Mouse (Mus musculus) E14TG2a.4 (cell line): ENCODE measurements around the gene Tshz2.

Experiments
- H3K27me3 ChIP-seq: 2 replicates; pipeline ENCODE4 v1.6.1; 2014; ENCODE audit warnings: low read length, control low read depth; ENCODE audit not compliant: insufficient read depth
- H3K36me3 ChIP-seq: 2 replicates; pipeline ENCODE4 v1.6.1; 2014; ENCODE audit warnings: low read length, control low read depth; ENCODE audit not compliant: insufficient read depth
- H3K4me1 ChIP-seq: replicated peaks from 2 replicates; pipeline ENCODE4 v1.6.1; 2014; ENCODE audit warnings: low read depth, low read length, control low read depth
- H3K4me3 ChIP-seq: replicated peaks from 2 replicates; pipeline ENCODE4 v1.5.1; 2014; ENCODE audit warnings: mild to moderate bottlenecking, low read length
- H3K9me3 ChIP-seq: 2 replicates; pipeline ENCODE4 v1.6.1; 2014; ENCODE audit warnings: low read length, control low read depth
- CTCF ChIP-seq: conservative IDR thresholded peaks from 2 replicates; pipeline ENCODE4 v1.5.1; 2014; ENCODE audit warnings: low read length
- NANOG ChIP-seq: IDR thresholded peaks from 2 replicates; pipeline ENCODE4 v1.6.1; 2014; ENCODE audit warnings: borderline replicate concordance, low read length, mixed read lengths
- POU5F1 ChIP-seq: IDR thresholded peaks from 2 replicates; pipeline ENCODE4 v1.6.1; 2014; ENCODE audit warnings: low read length, borderline replicate concordance

Gene Tshz2

DNA sequence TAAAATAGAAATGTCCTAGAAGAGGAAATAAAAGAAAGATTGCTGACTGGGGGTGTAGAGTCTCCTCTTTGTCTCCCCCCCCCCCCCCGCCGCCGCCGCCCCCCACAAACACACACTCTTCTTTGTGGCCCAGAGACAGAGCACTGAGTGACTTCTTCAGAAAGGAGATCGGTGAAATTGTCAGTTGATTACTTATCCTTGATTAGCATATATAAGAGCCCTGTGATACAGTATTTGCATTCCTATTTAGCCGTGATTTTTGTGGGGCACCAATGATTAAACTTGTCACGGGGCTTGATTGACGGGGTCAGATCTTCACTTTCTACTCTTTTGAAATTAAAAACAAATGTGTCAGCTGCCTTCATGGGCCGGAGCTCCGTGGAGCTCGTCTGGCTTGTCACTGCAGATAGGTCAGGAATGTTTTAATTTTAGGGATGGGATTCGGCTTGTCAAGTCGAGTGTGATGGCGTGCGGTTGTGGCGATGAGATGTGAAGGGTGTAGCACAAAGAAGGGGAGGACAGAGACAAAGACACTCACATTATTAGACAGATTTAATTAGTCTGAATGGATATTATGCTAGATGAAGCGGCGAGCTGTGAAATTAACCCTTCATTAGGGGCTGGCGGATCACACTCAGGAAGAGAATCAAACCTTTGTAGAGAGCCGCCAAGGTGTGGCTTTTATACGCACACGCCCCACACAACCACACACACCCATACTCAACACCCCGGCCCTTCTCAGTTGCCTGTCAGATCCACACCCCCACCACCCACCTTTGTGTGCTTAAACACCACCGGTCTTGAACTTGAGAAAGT, 395.9 kb downstream of the Tshz2 start:
- TF ChIP-seq POU5F1 (no peak), NANOG (no peak), CTCF (no peak)
- Histone ChIP-seq H3K4me3 (no peak overlapping the region), H3K9me3 (peaks cover 26% of the 10 kb centered on the region), H3K27me3 (no peaks in the 10 kb centered on the region), H3K36me3 (no peaks in the 10 kb centered on the region), H3K4me1 (peaks cover 34% of the 10 kb centered on the region)

DNA sequence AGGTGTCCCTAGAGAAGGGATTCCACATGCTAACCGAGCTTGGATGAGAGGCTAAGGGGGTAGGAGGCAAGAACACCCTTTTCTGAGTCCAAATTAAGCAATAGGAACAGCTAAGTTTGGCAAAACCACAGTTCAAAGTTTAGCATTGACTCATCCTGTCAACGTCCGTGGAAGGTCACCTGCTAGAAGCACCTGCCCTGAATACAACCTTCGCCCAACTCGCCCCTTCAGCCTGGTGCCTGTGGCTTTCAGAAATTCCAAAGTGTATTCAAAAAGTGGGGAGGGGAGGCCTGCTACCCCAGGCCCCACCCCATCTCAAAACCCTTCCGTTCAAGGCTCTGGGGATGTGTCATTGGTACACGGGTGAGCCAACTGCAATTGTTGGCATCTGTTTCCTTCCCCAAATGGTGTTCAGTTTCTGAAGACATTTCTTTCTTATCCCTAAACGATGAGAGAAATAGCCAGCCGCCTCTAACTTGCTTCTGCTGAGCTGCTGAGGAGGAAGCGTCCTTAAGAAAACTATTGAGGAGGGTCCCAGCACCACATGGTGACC, 396.6 kb downstream of the Tshz2 start:
- Histone ChIP-seq H3K27me3 (no peaks in the 10 kb centered on the region), H3K9me3 (peaks cover 26% of the 10 kb centered on the region), H3K36me3 (no peaks in the 10 kb centered on the region), H3K4me1 (peaks cover 33% of the 10 kb centered on the region), H3K4me3 (no peak overlapping the region)
- TF ChIP-seq POU5F1, result no peak

DNA sequence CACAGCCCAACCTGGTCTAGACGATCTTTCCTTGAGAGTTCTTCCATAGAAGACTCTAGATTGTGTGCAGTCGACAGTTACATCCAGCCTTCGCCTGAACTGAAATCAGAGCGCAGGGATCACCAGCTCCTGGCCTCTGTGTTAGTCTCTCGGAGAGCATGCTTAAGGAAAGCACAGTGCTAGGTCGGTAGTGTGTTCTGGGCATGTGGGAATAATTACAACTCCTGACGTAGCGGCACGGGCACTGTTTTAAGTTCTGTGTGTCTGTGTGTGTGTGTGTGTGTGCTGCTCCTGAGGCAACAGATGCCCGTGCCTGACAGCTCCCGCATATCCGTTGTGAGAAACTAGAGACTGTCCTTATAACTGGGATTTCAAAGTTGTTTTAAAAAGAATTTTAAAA, 398.4 kb downstream of the Tshz2 start:
- H3K27me3 ChIP-seq, result no peaks in the 10 kb centered on the region
- TF ChIP-seq CTCF, result no peak
- no peak for TF ChIP-seq NANOG
- no peak overlapping the region for H3K4me3 ChIP-seq
- H3K4me1 ChIP-seq, result peaks cover 33% of the 10 kb centered on the region
- H3K36me3 ChIP-seq, result no peaks in the 10 kb centered on the region
- peaks cover 18% of the 10 kb centered on the region for H3K9me3 ChIP-seq

- H3K4me3 ChIP-seq, result no peak overlapping the region
- TF ChIP-seq CTCF, result peak; percentile 37
- no peak for TF ChIP-seq NANOG
- TF ChIP-seq POU5F1, result no peak
- H3K36me3 ChIP-seq, result no peaks in the 10 kb centered on the region
- no peaks in the 10 kb centered on the region for H3K27me3 ChIP-seq
- peaks cover 33% of the 10 kb centered on the region for H3K4me1 ChIP-seq
- H3K9me3 ChIP-seq, result peaks cover 18% of the 10 kb centered on the region
These were observed 399.1 kb downstream of the Tshz2 start for GRCm38 (mm10) chr2:170031872-170032271.

GRCm38 (mm10) chr2:170033219-170033618, 400.4 kb downstream of the Tshz2 start:
- H3K4me3 ChIP-seq, result no peak overlapping the region
- peaks cover 15% of the 10 kb centered on the region for H3K9me3 ChIP-seq
- H3K36me3 ChIP-seq, result no peaks in the 10 kb centered on the region
- no peaks in the 10 kb centered on the region for H3K27me3 ChIP-seq
- peaks cover 40% of the 10 kb centered on the region for H3K4me1 ChIP-seq
- TF ChIP-seq CTCF (no peak), NANOG (no peak), POU5F1 (no peak)

GRCm38 (mm10) chr2:170034794-170035193, 402.0 kb downstream of the Tshz2 start:
- H3K9me3 ChIP-seq, result peaks cover 15% of the 10 kb centered on the region
- peaks cover 36% of the 10 kb centered on the region for H3K4me1 ChIP-seq
- no peak for TF ChIP-seq POU5F1
- no peak for TF ChIP-seq CTCF
- TF ChIP-seq NANOG, result no peak
- H3K4me3 ChIP-seq, result peak overlapping the region; percentile 58
- H3K27me3 ChIP-seq, result no peaks in the 10 kb centered on the region
- H3K36me3 ChIP-seq, result no peaks in the 10 kb centered on the region

DNA sequence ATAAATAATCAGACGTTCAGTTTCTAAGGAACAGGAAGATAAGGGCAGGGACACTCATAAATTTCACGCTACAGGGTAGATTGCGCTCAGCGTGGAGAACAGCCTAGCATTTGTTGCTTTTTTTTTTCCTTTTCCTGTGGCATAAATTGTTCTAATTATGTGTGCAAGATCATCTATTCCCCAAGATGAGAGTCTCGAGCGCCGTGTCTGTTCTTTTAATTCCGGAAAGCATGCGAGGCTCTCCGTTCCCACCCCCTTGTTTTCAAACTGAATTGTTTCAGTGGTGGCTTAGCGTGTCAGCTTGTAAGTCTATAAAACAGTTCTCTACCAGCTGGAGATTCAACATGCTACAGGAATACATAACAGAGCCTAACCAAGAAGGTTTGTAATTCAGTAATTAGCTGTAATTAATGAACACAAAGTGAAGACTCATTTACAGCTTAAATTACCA, 404.0 kb downstream of the Tshz2 start:
- Histone ChIP-seq H3K36me3 (no peaks in the 10 kb centered on the region), H3K9me3 (peaks cover 3% of the 10 kb centered on the region; the same call in 1 of the 2 replicates), H3K4me1 (peaks cover 56% of the 10 kb centered on the region), H3K4me3 (no peak overlapping the region), H3K27me3 (peaks cover 3% of the 10 kb centered on the region; the same call in 1 of the 2 replicates)
- TF ChIP-seq NANOG (no peak), CTCF (no peak), POU5F1 (no peak)

DNA sequence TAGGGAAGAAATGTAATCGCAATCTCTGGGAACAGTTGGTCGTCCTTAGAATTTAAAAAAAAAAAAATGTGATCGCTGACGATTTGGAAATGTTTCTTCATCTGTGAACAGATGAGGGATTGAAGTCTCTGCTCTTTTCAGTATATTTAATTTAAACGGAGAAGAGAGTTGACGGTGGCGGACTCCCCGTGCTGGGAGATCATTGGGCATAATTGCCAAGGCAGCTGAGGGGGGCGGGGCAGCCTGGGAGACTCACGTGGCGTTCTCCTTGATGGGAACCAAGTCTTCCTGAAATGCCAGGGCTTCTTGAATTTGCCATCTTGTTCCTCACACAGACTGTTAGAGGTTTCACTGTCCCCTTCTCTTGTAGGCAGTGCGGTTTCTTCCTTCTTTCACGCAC, 404.5 kb downstream of the Tshz2 start:
- Histone ChIP-seq H3K4me3 (peak overlapping the region; percentile 35; the same call in 1 of the 2 replicates), H3K9me3 (no peaks in the 10 kb centered on the region), H3K36me3 (no peaks in the 10 kb centered on the region), H3K27me3 (peaks cover 3% of the 10 kb centered on the region; the same call in 1 of the 2 replicates), H3K4me1 (peaks cover 58% of the 10 kb centered on the region)
- TF ChIP-seq NANOG, result no peak
- TF ChIP-seq POU5F1, result no peak
- TF ChIP-seq CTCF, result no peak

DNA sequence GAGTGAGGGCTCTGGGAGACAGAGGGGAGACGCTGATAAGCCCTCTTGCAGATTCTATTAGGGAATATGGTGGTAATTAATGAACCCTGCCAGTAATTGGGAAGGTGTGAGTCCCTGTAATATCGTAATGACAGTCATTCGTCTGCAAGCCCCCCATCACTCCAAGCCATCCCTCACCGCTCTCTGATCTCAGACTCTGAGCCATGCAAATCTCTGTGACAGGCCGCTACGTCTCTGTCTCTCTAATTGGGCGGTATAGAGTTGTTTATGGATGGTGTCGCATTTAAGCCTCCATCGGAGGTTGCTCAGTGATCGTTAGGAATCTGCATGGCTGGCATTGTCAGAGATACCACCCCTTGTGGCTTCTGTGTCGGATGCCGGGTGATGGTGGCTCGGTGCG, 407.0 kb downstream of the Tshz2 start:
- Histone ChIP-seq H3K36me3 (no peaks in the 10 kb centered on the region), H3K9me3 (no peaks in the 10 kb centered on the region), H3K4me3 (no peak overlapping the region), H3K4me1 (peaks cover 66% of the 10 kb centered on the region), H3K27me3 (peaks cover 3% of the 10 kb centered on the region; the same call in 1 of the 2 replicates)
- TF ChIP-seq POU5F1 (no peak), NANOG (no peak), CTCF (no peak)
